Comparison of ENCODE assay signal across 19 mouse cellular contexts in the genomic region with DNA sequence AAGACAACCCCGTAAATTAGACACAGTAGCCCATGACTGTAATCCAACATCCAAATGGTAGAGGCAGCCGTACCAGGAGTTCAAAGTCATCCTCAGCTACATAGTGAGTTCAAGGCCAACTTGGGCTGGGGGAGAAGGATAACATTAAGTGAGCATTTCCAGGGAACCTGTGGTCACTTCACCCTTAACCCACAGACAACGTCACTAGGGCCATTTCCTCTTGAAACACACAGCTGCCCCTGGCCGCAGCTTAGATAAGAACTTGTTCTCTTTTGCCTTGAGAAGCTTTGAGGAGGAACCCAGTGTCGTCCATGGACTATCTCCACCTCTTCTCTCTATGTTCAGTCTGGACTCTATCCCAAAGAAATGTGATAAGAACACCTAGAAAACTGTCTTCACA. TPM values are rescaled to one million over a fixed set of nuclear protein-coding genes. Genes with fewer than 3 reads are reported as not detected.
A peak's percentile ranks its signal among the peaks of the same experiment; 100 is the strongest.
DNase-seq lines count a peak whose midpoint lies in the region; ATAC-seq lines count a peak whose summit lies in the region.
"Had no signal": no experiment of that assay in that cellular context is flagged by ENCODE, and none has a peak within 500 bp of the region (broad histone marks: within the 10 kb centered on the region; RNA-seq: fewer than 3 reads in every experiment).

No protein-coding gene starts in this region.

- no peak overlapping the region for H3K4me2 ChIP-seq in heart, embryonic 11.5 days
- H3K4me2 ChIP-seq: embryonic facial prominence, embryonic 12.5 days; heart, embryonic 12.5 days; hindbrain, embryonic 14.5 days had no signal

- H3K9ac ChIP-seq in heart, embryonic 11.5 days (ENCODE audit: low read depth, low read length), result no peak overlapping the region
- H3K9ac ChIP-seq: embryonic facial prominence, embryonic 12.5 days; heart, embryonic 12.5 days; hindbrain, embryonic 14.5 days had no signal

- no peak overlapping the region for H3K27ac ChIP-seq in heart, embryonic 11.5 days (ENCODE audit: low read depth, low read length)
- H3K27ac ChIP-seq: embryonic facial prominence, embryonic 12.5 days; hindbrain, embryonic 10.5 days; hindbrain, embryonic 14.5 days had no signal

- no peaks in the 10 kb centered on the region for H3K36me3 ChIP-seq in heart, embryonic 11.5 days (ENCODE audit: control insufficient read depth, insufficient read depth, low read length)
- H3K36me3 ChIP-seq: embryonic facial prominence, embryonic 12.5 days; heart, embryonic 12.5 days; hindbrain, embryonic 10.5 days had no signal

- peak; percentile 97 for ATAC-seq in megakaryocyte, adult 5-6 weeks (ENCODE audit: poor library complexity, severe bottlenecking)
- ATAC-seq in heart, embryonic 11.5 days (replicated peaks; ENCODE audit: insufficient number of reproducible peaks, low FRiP score, low TSS enrichment), result no peak
- ATAC-seq: forebrain, embryonic 16.5 days had no signal

- DNase-seq in heart, adult 11 months, result peak; percentile 55
- DNase-seq in heart, adult 8-10 months (ENCODE audit: low spot score), result no peak
- DNase-seq in lung, postnatal 36 days, result peak; percentile 24
- DNase-seq in lung, postnatal 25 days (ENCODE audit: low spot score), result no peak
- DNase-seq in spleen, postnatal 14 days (ENCODE audit: low spot score in 2 of 2), result no peak
- DNase-seq in left cerebral cortex, postnatal 14 days (ENCODE audit: low spot score in 2 of 2), result no peak
- DNase-seq: adrenal gland, adult 2 months; adrenal gland, postnatal 25 days; cerebellum, adult 8-10 months; cerebellum, postnatal 14 days; gastrocnemius, postnatal 25 days; heart, adult 18-20 months had no signal

- WGBS in heart, embryonic 11.5 days (ENCODE audit: insufficient replicate concordance), result 55% methylated on average over 5 of the region's 5 CpGs

- 0 out of 2 replicates have a peak, but pooled peaks cover 3% of the 10 kb centered on the region for H3K4me1 ChIP-seq in heart, embryonic 11.5 days (ENCODE audit: control insufficient read depth, insufficient read depth, low read length)
- H3K4me1 ChIP-seq: embryonic facial prominence, embryonic 12.5 days had no signal

- no peak overlapping the region for H3K4me3 ChIP-seq in heart, embryonic 11.5 days (ENCODE audit: low read depth, low read length)
- H3K4me3 ChIP-seq: embryonic facial prominence, embryonic 12.5 days; heart, embryonic 12.5 days; hindbrain, embryonic 10.5 days had no signal

- no peaks in the 10 kb centered on the region for H3K9me3 ChIP-seq in heart, embryonic 11.5 days (replicated peaks; ENCODE audit: control insufficient read depth, low read length)
- H3K9me3 ChIP-seq: embryonic facial prominence, embryonic 12.5 days; heart, embryonic 12.5 days; hindbrain, embryonic 10.5 days had no signal

- intact Hi-C loops in left cerebral cortex, postnatal 14 days (cut with DNase I), result no loop called here

- no peaks in the 10 kb centered on the region for H3K27me3 ChIP-seq in heart, embryonic 11.5 days (ENCODE audit: control insufficient read depth, insufficient read depth, low read length)
- H3K27me3 ChIP-seq: heart, embryonic 12.5 days had no signal

RNA-seq across cellular contexts. Expression of a gene that starts 31.3 kb away (rescaled TPM):
- 10 to 100 TPM; 14.3 to 28.1 (median 19.6) TPM for total RNA-seq in heart, adult 8-10 months (2022)
- total RNA-seq in megakaryocyte, adult 5-6 weeks (2015), result 16.3 and 17.2 TPM in 2 replicates
- 11.9 and 18.7 TPM in 2 replicates for total RNA-seq in megakaryocyte, adult 5-6 weeks (2017)
- 4.5 and 4.9 TPM in 2 replicates for polyA plus RNA-seq in heart, embryonic 11.5 days (2014; fragmentation: Nextera tagmentation; extraction: Ambion mirVana)
- 10 to 100 TPM; 26.4 to 30.8 TPM for total RNA-seq in left cerebral cortex, postnatal 14 days (2021)

Comparison
In these comparisons a context has a peak if more than half of its experiments do, and no peak if none do; other contexts are left out.
1. DNase-seq: peak in heart, adult 11 months (single experiment) and lung, postnatal 36 days (single experiment); none in heart, adult 8-10 months (single experiment), lung, postnatal 25 days (single experiment), spleen, postnatal 14 days (0 of 2) and left cerebral cortex, postnatal 14 days (0 of 2).